Mouse (Mus musculus) right cerebral cortex, adult 2 months (tissue): Measurements from ENCODE around the gene Sdr9c7.
"Not testable (repeated sequence)": the region's sequence is repeated elsewhere in the genome, so short reads cannot be mapped to it uniquely, and the experiment has no call there.

Experiments
- DNase-seq, 2 experiments: peaks; one replicate each; pipeline ENCODE4 v3.0.0; 2021 to 2022; ENCODE audit warnings: low spot score in 2 of 2

The Sdr9c7 gene

GRCm38 (mm10) chr10:127898218-127898617 is at the start of gene Sdr9c7:
Gene Sdr9c7 (plus strand): TSS chr10:127898518.
- no peak for DNase-seq

DNA sequence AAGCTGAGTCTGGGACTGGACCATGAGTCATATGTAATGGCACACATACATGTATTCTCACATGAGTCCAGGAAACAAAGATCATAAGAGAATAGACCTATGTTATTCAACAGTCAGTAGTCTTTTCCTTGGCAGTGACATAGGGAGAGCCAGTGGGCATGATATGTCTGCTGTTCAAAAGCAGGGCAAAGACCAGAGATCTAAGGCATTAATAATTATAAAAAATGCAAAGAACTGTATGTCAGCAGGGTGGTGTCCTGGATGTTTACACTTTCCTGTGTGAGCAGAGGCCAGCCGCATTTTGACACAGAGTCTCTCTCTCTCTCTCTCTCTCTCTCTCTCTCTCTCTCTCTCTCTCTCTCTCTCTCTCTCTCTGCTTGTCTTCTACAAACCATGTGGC is 48.7 kb upstream of the Sdr9c7 start, which contains the start of gene Rdh19:
TSS of gene Rdh19 (plus strand) at position 301 of the 400 bp plus-strand sequence.
- no peak for DNase-seq

DNA sequence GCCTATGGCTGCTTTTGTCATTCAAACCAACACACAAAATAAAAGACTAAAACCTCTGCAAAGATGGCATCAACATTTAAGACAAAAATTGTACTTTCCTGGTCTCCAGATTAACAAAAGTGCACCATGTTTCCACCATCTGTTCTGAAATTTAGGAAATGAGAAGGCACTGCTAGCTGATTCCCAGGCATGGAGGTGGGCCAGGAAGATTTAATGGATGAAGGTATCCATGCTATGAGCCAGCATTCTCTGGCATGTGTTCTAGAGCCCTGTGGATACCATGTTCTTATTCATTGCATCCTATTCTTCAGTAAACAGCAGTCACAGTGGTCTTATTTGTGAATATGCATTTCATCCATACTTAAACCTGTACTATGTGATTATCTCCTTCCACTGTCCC is 41.9 kb upstream of the Sdr9c7 start:
- DNase-seq: peak in 1 of 2 experiments; percentile 3

DNA sequence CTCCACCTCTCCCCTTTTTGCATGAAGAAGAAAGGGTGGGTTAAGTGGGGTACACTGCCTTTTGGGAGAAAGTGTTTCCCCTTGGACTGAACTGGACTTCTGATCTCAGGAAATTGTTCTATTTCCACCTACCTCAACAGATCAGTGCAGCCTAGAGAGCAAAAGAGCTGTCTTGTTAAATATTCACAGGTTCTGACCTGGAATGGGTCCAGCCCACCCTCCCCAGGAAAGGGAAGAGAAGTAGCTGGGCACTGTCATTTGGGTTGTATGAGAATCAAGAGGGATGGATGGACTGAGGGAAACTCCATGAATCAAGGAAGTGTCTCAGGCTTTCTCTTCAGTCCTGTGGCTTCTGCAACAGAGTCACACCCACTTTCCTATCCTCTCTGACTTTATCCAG is 33.4 kb upstream of the Sdr9c7 start:
- no peak for DNase-seq

GRCm38 (mm10) chr10:127866232-127866631 is 32.1 kb upstream of the Sdr9c7 start, which contains the start of gene Rdh16f2:
Gene Rdh16f2 (plus strand): TSS chr10:127866474.
- DNase-seq: no peak

GRCm38 (mm10) chr10:127872484-127872883 is 25.8 kb upstream of the Sdr9c7 start:
- DNase-seq: peak; percentile 8 to 12

DNA sequence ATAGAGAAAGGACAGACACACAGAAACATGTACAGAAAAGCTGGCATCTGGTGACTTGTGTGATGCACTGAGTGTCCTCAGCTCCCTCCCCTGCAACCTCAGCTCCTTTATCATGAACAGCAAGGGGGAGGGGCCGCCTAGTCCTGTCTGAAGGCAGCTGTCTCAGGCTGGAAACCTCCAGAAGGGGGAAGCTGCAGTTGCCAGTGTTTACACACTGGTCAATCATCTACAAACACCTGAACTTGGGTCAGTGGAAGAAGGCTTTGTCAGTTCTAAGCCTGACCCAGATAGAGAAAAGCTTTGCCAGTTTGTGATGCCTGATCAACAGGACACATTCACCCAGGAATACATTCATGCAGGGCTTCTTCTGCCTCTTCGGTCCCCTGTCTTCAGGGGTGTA is 20.6 kb upstream of the Sdr9c7 start:
- no peak for DNase-seq

DNA sequence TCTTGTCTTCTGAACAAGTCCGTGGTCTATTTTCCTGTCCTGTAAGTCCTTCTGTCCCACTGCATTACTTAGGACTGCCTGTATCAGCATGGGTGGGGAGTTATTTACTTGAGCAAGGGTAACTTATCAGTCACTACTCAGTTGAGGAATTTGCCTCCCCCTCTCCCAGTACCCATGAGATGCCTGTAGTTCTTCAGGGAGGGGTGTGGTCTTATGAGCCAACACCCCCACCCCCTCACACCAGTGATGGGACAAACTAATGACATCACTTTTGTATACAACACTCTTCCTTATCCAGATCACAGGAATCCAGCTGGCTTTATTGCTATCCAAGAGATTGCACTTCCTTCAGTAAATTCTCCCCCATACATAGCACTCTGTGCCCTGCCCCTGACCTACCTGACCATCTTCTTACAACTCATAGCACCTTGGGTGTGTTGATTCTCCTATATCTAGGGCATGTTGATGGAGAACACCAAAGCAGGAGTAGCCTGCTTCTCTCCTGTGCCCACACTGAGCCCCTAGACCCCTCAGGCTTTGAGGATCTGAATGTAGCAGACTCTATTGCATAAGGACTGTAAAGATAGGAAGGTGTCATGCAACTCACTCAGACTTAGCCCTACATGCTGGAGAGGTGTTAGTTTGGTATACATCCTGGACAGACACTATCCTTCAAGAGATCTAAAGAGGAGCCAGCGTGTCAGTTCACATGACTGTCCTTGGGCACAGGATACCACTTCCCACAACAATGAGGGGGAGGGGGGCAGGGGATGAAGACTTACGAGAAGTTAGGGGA is 19.9 kb upstream of the Sdr9c7 start:
- no peak for DNase-seq

GRCm38 (mm10) chr10:127879155-127879688 is 19.1 kb upstream of the Sdr9c7 start:
- peak; percentile 14 to 18 for DNase-seq

DNA sequence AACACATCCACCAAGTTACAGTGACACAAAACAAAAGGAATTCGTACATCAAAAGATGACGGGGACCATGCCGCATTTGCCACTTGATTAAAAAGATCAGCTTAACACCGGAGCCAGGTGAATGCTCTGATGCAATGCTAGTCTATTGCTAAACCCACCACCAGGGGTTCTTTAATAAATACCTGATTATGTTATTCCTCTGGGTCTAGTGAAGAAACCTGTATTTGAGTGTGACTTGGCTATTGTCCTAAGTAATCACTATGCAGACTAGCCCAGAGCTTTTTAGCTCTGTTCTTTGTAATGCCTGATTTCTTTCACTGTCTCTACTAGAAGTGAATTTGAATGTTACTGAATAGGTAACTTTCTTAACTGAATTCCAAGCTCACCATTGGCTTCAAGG is 17.3 kb upstream of the Sdr9c7 start:
- no peak for DNase-seq

DNA sequence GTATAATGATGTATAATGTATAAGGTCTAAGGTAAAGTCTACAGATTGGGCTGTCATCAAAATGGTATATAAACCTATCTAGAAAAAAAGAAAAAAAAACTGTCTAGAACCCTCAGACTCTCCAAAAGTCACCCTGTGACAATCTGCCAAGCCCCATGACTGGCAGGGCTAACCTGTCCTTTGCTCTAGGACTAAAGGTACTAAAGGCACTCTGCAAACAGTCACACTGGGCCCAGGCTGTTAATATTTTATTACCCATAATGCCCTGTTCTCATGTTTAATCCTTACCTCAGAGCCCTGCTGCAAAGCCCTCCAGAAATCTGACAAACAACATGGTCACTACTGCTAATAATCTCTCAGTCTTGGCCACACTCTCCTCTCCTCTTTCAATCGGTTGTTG is 11.8 kb upstream of the Sdr9c7 start:
- no peak for DNase-seq

DNA sequence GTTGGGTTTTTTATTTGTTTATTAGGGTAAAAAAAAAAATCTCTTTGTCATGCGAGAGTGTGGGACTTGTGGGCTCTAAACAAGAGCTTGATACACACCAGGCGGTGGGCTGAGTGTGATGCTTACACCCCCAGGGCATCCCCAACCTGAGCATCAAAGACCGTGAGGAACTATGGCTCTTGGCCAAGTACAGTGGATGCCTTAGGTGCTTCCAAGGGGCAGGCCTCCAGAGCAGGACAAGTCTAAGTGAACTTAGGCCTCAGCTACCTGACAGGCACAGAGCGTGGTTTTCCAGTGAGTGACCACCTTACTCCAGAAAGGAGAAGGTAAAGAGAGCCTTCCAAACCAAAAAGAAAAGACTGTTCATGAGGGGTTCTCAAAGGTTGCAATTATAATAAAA is 11.3 kb upstream of the Sdr9c7 start:
- no peak for DNase-seq

DNA sequence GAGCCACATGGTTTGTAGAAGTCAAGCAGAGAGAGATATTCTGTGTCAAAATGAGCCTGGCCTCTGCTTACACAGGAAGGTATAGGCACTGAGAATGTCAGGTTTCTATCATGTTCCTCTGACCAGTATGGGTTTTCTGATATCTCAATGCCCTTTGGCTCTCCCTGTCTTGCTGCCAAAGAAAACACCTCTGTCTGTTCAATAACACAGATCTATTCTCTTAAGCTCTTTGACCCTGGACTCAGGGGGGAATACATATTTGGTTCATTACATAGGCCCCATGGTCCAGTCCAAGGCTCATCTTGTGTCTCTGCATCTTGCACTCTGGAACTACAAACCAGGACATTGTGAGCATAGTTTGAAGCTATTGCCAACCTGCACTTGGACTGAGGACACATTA is 9.7 kb upstream of the Sdr9c7 start, which contains the start of gene Rdh7:
TSS of gene Rdh7 (minus strand) at position 213 of the 400 bp plus-strand sequence.
- DNase-seq: no peak

GRCm38 (mm10) chr10:127891481-127891880 is 6.8 kb upstream of the Sdr9c7 start:
- no peak for DNase-seq

DNA sequence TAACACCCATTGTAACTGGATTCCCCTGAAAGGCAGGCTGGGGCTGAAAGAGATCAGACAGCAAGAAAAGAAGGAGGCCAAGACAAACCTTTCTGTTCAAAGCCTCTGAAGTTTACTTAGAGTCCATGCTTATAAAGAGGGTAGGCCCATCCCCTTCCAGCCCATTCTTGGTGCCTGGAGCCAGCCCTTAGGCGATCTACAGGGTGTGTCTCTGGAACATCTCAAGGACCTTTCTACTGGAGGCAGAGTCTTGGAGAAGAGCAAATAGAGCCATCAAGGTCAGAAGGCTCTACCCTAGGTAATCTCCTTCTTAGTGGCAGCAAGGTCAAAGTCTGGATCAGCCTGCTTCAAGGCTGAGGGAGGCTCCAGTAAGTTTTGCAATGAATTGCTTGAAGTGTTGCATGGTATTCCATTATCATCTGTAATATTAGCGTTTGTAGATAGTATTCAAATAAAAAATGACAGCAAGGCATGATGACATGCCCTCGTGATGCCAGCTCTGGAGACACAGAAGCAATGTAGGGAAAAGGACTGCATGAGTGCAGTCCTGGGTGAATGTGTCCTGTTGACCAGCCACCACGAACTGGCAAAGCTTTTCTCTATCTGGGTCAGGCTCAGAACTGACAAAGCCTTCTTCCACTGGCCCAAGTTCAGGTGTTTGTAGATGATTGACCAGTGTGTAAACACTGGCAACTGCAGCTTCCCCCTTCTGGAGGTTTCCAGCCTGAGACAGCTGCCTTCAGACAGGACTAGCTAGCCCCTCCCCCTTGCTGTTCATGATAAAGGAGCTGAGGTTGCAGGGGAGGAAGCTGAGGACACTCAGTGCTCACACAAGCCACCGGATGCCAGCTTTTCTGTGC is 4.9 kb upstream of the Sdr9c7 start:
- not testable (repeated sequence) for DNase-seq

- DNase-seq: no peak
Measured at GRCm38 (mm10) chr10:127896705-127897104, 1.6 kb upstream of the Sdr9c7 start.

DNA sequence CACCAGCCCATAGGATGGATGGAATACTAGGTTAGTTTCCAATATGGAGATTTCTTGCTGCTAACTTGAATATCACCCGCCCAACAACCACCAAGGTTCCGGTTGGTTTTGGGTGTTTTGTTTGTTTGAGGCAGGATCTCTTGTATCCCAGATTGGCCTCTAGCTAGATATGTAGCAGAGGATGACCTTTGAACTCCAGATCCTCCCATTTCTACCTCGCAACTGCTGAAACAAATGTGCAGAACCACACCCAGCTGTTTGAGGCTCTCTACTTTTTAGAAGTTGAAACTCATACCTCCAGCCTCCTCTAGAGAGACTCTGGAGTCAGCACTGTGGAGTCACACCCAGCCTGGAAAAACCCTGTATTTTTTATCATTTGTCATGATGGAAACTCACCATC is 812 bp upstream of the Sdr9c7 start:
- DNase-seq: no peak

- no peak for DNase-seq
Measured at GRCm38 (mm10) chr10:127899783-127900182, 1.5 kb downstream of the Sdr9c7 start.

DNA sequence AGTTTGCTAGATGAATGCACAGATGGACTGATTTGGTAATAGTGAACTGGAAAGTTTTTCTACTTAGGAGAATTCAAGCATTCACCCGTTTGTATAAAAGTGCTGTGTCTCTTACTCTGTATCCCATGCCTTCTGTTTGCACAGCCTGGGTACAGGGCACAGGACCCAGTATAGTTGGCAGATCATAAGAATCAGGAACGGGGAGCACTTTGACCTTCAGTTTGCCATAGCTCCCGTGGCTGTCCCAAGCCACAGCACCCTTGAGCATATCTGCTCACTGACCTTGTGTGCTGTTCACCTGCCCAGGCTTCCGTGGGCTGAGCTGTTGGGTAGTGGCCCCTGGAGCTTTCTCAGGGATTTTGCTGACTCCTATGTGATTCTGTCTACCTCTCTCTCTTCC is 3.4 kb downstream of the Sdr9c7 start:
- DNase-seq: no peak

GRCm38 (mm10) chr10:127903116-127903515 is 4.8 kb downstream of the Sdr9c7 start:
- peak in 1 of 2 experiments; percentile 5 for DNase-seq

GRCm38 (mm10) chr10:127904718-127905446 is 6.6 kb downstream of the Sdr9c7 start:
- peak; percentile 10 to 38 for DNase-seq

- DNase-seq: no peak
Measured at GRCm38 (mm10) chr10:127906138-127906537, 7.8 kb downstream of the Sdr9c7 start.
